8 mouse cellular contexts compared by ENCODE assay signal in genomic region chr12:31948101-31949000, GRCm38 (mm10). TPM values are rescaled to one million over a fixed set of nuclear protein-coding genes. Genes with fewer than 3 reads are reported as not detected.
DNase-seq lines count a peak whose midpoint lies in the region; ATAC-seq and TF ChIP-seq lines count a peak whose summit lies in the region.

No protein-coding gene starts in this region.

- H3K4me3 ChIP-seq in heart, embryonic 11.5 days (ENCODE audit: low read depth, low read length), result peak overlapping the region; percentile 92
- peak overlapping the region; percentile 66 to 88 (median 83) for H3K4me3 ChIP-seq in CH12.LX (replicated peaks in 1 of 3; ENCODE audit: low read depth in 2 of 3, low read length in 2 of 3, poor library complexity in 1 of 3)
- H3K4me3 ChIP-seq in forebrain, embryonic 15.5 days, result peak overlapping the region; percentile 97
- peak overlapping the region; percentile 96 for H3K4me3 ChIP-seq in liver, embryonic 16.5 days (ENCODE audit: low read depth, low read length)

- TF ChIP-seq RAD21 in CH12.LX (IDR thresholded peaks at IDR 0.05; ENCODE audit: low read depth, low read length), result no peak

- H3K4me2 ChIP-seq in heart, embryonic 11.5 days, result peak overlapping the region; percentile 68
- peak overlapping the region; percentile 71 for H3K4me2 ChIP-seq in CH12.LX (ENCODE audit: insufficient read depth, low read depth, poor library complexity, severe bottlenecking)
- H3K4me2 ChIP-seq in forebrain, embryonic 15.5 days (replicated peaks), result peak overlapping the region; percentile 60
- H3K4me2 ChIP-seq in liver, embryonic 16.5 days (ENCODE audit: low read depth, low read length), result peak overlapping the region; percentile 79

- no peak for DNase-seq in heart, postnatal 25 days (ENCODE audit: low spot score)
- DNase-seq in CH12.LX (ENCODE audit: extremely low read depth), result no peak
- no peak for DNase-seq in frontal cortex, postnatal 14 days (ENCODE audit: low spot score in 2 of 2)
- DNase-seq in left cerebral cortex, adult 9 months (ENCODE audit: low spot score in 2 of 2), result no peak
- no peak for DNase-seq in layer of hippocampus, adult 9-11 months

- H3K79me2 ChIP-seq in CH12.LX (replicated peaks; ENCODE audit: control insufficient read depth, extremely low read depth, insufficient read depth, poor library complexity, severe bottlenecking), result peaks cover 45% of the 10 kb centered on the region

- peaks cover 7% of the 10 kb centered on the region; the same call in 1 of the 2 replicates for H3K4me1 ChIP-seq in heart, embryonic 11.5 days (ENCODE audit: control insufficient read depth, insufficient read depth, low read length)
- peaks cover 5 to 24% of the 10 kb centered on the region in 2 experiments for H3K4me1 ChIP-seq in CH12.LX (ENCODE audit: control insufficient read depth in 1 of 2, insufficient read depth in 2 of 2)
- peaks cover 21% of the 10 kb centered on the region for H3K4me1 ChIP-seq in forebrain, embryonic 15.5 days
- H3K4me1 ChIP-seq in liver, embryonic 16.5 days (ENCODE audit: control insufficient read depth, low read depth, low read length), result peaks cover 27% of the 10 kb centered on the region

- no peaks in the 10 kb centered on the region for H3K9me3 ChIP-seq in heart, embryonic 11.5 days (replicated peaks; ENCODE audit: control insufficient read depth, low read length)
- H3K9me3 ChIP-seq in CH12.LX (replicated peaks; ENCODE audit: low read length), result no peaks in the 10 kb centered on the region
- no peaks in the 10 kb centered on the region for H3K9me3 ChIP-seq in forebrain, embryonic 15.5 days
- H3K9me3 ChIP-seq in liver, embryonic 16.5 days (replicated peaks; ENCODE audit: control insufficient read depth, low read length), result no peaks in the 10 kb centered on the region

- no peak for TF ChIP-seq CTCF in CH12.LX (conservative IDR thresholded peaks at IDR 0.05 in 1 of 2, IDR thresholded peaks at IDR 0.05 in 1 of 2; ENCODE audit: low read depth in 2 of 2, low read length in 2 of 2)

- WGBS in heart, embryonic 11.5 days (ENCODE audit: insufficient replicate concordance), result 26% methylated on average over 7 of the region's 7 CpGs
- 16% methylated on average over 7 of the region's 7 CpGs for WGBS in forebrain, embryonic 15.5 days
- 22% methylated on average over 7 of the region's 7 CpGs for WGBS in liver, embryonic 16.5 days (ENCODE audit: insufficient replicate concordance)

- peak overlapping the region; percentile 96 for H3K9ac ChIP-seq in heart, embryonic 11.5 days (ENCODE audit: low read depth, low read length)
- peak overlapping the region; percentile 99; the same call in 1 of the 2 replicates for H3K9ac ChIP-seq in CH12.LX (ENCODE audit: insufficient read depth, low read depth)
- H3K9ac ChIP-seq in forebrain, embryonic 15.5 days (replicated peaks), result peak overlapping the region; percentile 91
- H3K9ac ChIP-seq in liver, embryonic 16.5 days (ENCODE audit: low read depth, low read length), result peak overlapping the region; percentile 100

- TF ChIP-seq EP300 in CH12.LX (IDR thresholded peaks at IDR 0.05; ENCODE audit: low read length), result no peak

- no peaks in the 10 kb centered on the region for H3K27me3 ChIP-seq in heart, embryonic 11.5 days (ENCODE audit: control insufficient read depth, insufficient read depth, low read length)
- no peaks in the 10 kb centered on the region for H3K27me3 ChIP-seq in CH12.LX (replicated peaks)
- no peaks in the 10 kb centered on the region for H3K27me3 ChIP-seq in forebrain, embryonic 15.5 days
- no peaks in the 10 kb centered on the region for H3K27me3 ChIP-seq in liver, embryonic 16.5 days (ENCODE audit: control insufficient read depth, insufficient read depth, low read depth, low read length)

- peak overlapping the region; percentile 99 for H3K27ac ChIP-seq in heart, embryonic 11.5 days (ENCODE audit: low read depth, low read length)
- no peak overlapping the region for H3K27ac ChIP-seq in CH12.LX (ENCODE audit: insufficient read depth, low read depth)
- H3K27ac ChIP-seq in forebrain, embryonic 15.5 days (replicated peaks), result peak overlapping the region; percentile 99
- peak overlapping the region; percentile 98 for H3K27ac ChIP-seq in liver, embryonic 16.5 days (ENCODE audit: low read length)

- no peak for ATAC-seq in heart, embryonic 11.5 days (replicated peaks; ENCODE audit: insufficient number of reproducible peaks, low FRiP score, low TSS enrichment)
- no peak for ATAC-seq in forebrain, embryonic 15.5 days (replicated peaks)
- no peak for ATAC-seq in liver, embryonic 16.5 days (ENCODE audit: low read depth)

- in situ Hi-C loops in CH12.LX (cut with MboI; ENCODE audit: low pct_ligation_motif_present, low pct_unique_long_range_greater_than_20kb, low sequenced_read_pairs), result loop anchor here (25.0 kb wide), 1 partner anchor 436 kb away; no protein-coding TSS in a partner anchor

- no peak for TF ChIP-seq POLR2A in CH12.LX (IDR thresholded peaks at IDR 0.05; ENCODE audit: low read depth, low read length)

- dilution Hi-C loops in CH12.LX (cut with MboI; ENCODE audit: extremely low pct_ligation_motif_present, extremely low pct_unique_long_range_greater_than_20kb, low sequenced_read_pairs), result no loop called here

- 0 out of 2 replicates have a peak, but pooled peaks cover 5% of the 10 kb centered on the region for H3K36me3 ChIP-seq in heart, embryonic 11.5 days (ENCODE audit: control insufficient read depth, insufficient read depth, low read length)
- H3K36me3 ChIP-seq in CH12.LX (replicated peaks in 1 of 2; ENCODE audit: control insufficient read depth in 1 of 2, insufficient read depth in 1 of 2, low read length in 1 of 2), result peaks cover 6 to 15% of the 10 kb centered on the region in 2 experiments
- H3K36me3 ChIP-seq in forebrain, embryonic 15.5 days, result peaks cover 6% of the 10 kb centered on the region
- H3K36me3 ChIP-seq in liver, embryonic 16.5 days (ENCODE audit: control insufficient read depth, insufficient read depth), result no peaks in the 10 kb centered on the region

- intact Hi-C loops in heart, postnatal 25 days (cut with DNase I), result no loop called here

TF ChIP-seq in CH12.LX, 34 proteins besides CTCF, POLR2A, EP300 and RAD21:
- TF ChIP-seq ZNF384 (IDR thresholded peaks at IDR 0.05; ENCODE audit: low read depth, low read length), result 0 out of 2 replicates have a peak, but pooled peaks have one; percentile 34
- TF ChIP-seq SMC3 (IDR thresholded peaks at IDR 0.05; ENCODE audit: low read depth, low read length), result no peak

RNA-seq across cellular contexts. Expression of gene Hbp1, which starts 2.0 kb away (rescaled TPM):
- polyA plus RNA-seq in heart, embryonic 11.5 days (2014; fragmentation: Nextera tagmentation; extraction: Ambion mirVana), result 85.3 and 95.1 TPM in 2 replicates
- 10 to 100 TPM; 78.4 to 85.9 TPM for total RNA-seq in heart, postnatal 25 days (2021)
- 11.2 and 17.0 TPM in 2 replicates for total RNA-seq in CH12.LX (2012; rRNA removed)
- total RNA-seq in CH12.LX (2014; rRNA removed), result 24.4 and 32.7 TPM in 2 replicates
- 13.9 and 16.0 TPM in 2 replicates for polyA plus RNA-seq in CH12.LX (2012; ENCODE audit: insufficient read length, low read depth)
- 85.6 and 87.7 TPM in 2 replicates for polyA plus RNA-seq in forebrain, embryonic 15.5 days (2015; fragmentation: Nextera tagmentation; extraction: Ambion mirVana)
- 51.5 and 58.8 TPM in 2 replicates for polyA plus RNA-seq in liver, embryonic 16.5 days (2015; fragmentation: Nextera tagmentation; extraction: Ambion mirVana)
